Mouse (Mus musculus) limb, embryonic 11.5 days (tissue): ENCODE data around the gene Fam180a. TPM values are rescaled to one million over a fixed set of nuclear protein-coding genes. Genes with fewer than 3 reads are reported as not detected.

Experiments used
- ATAC-seq: fragments of 200-750 bp; cut with Nextera tagmentation; 2 replicates; pipeline ENCODE4 v1.8.0; 2017; ENCODE audit warnings: low read depth; ENCODE audit not compliant: insufficient number of reproducible peaks, low FRiP score, low TSS enrichment
- DNase-seq: peaks from one replicate; pipeline ENCODE4 v3.0.0-alpha.2; 2015; ENCODE audit warnings: low spot score
- H3K27ac ChIP-seq: fragments of 300-500 bp; sonication (generic); replicated peaks from 2 replicates; pipeline ENCODE4 v1.5.1; 2014; ENCODE audit warnings: low read depth, mild to moderate bottlenecking, low read length
- H3K27me3 ChIP-seq: fragments of 300-500 bp; sonication (generic); 2 replicates; pipeline ENCODE4 v1.6.1; 2014; ENCODE audit warnings: mild to moderate bottlenecking, low read length, mixed read lengths; ENCODE audit not compliant: control insufficient read depth, insufficient read depth
- H3K36me3 ChIP-seq: fragments of 300-500 bp; sonication (generic); 2 replicates; pipeline ENCODE4 v1.6.1; 2014; ENCODE audit warnings: mild to moderate bottlenecking, low read length, moderate library complexity, mixed read lengths; ENCODE audit not compliant: control insufficient read depth, insufficient read depth
- H3K4me1 ChIP-seq: fragments of 300-500 bp; sonication (generic); 2 replicates; pipeline ENCODE4 v1.6.1; 2014; ENCODE audit warnings: low read length, mixed read lengths; ENCODE audit not compliant: control insufficient read depth, insufficient read depth
- H3K4me2 ChIP-seq: fragments of 300-500 bp; sonication (generic); 2 replicates; pipeline ENCODE4 v1.6.1; 2014; ENCODE audit warnings: low read depth, mild to moderate bottlenecking, moderate library complexity; ENCODE audit not compliant: severe bottlenecking
- H3K4me3 ChIP-seq: fragments of 300-500 bp; sonication (generic); 2 replicates; pipeline ENCODE4 v1.5.1; 2014; ENCODE audit warnings: low read depth, low read length
- H3K9ac ChIP-seq: fragments of 300-500 bp; sonication (generic); 2 replicates; pipeline ENCODE4 v1.6.1; 2014; ENCODE audit warnings: mild to moderate bottlenecking, low read length
- H3K9me3 ChIP-seq: fragments of 300-500 bp; sonication (generic); 2 replicates; pipeline ENCODE4 v1.6.1; 2016; ENCODE audit warnings: low read length; ENCODE audit not compliant: control insufficient read depth
- WGBS: fragments of 180-500 bp; shearing (Covaris S2); extraction: QIAGEN DNeasy Blood & Tissue Kit; methylation state at CpG from one replicate; pipeline ENCODE4 v1.1.7; 2014; 5-methylcytosine and 5-hydroxymethylcytosine counted together
- polyA plus RNA-seq: library from polyadenylated mRNA; unstranded; fragments of >200 nt; fragmentation: Nextera tagmentation; extraction: Ambion mirVana; gene quantifications from 2 replicates; pipeline ENCODE4 v1.2.1, GENCODE M21; 2014

Fam180a gene
- polyA plus RNA-seq, 1 experiment from 2014 or later, result not detected

- ATAC-seq, result no peak
Observed at GRCm38 (mm10) chr6:35288114-35288761, 37.7 kb downstream of the Fam180a start.

DNA sequence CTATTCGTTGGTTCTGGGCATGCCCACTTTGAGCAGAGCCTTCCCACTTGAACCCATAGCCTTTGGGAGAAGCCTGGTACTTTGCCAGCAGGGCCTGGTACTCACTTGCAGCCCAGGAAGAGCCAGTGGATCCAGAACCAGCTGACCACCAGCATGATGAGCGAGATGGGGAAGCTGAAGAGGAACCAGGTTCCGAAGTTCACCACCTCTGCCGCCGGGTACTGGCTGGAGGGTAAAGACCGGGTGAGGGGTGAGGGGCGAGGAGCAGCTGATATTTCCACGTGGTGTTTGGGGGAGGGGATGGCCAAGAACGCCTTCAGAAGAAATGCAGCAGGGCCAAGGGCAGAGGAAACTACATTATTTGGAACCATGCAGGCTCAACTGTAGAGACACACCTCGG, 46.6 kb downstream of the Fam180a start:
- no peak for DNase-seq
- Histone ChIP-seq H3K9me3 (no peaks in the 10 kb centered on the region), H3K27me3 (no peaks in the 10 kb centered on the region), H3K36me3 (no peaks in the 10 kb centered on the region), H3K27ac (no peak overlapping the region), H3K4me1 (no peaks in the 10 kb centered on the region), H3K9ac (no peak overlapping the region), H3K4me3 (no peak overlapping the region), H3K4me2 (no peak overlapping the region)
- ATAC-seq, result no peak
- WGBS, result 83% methylated on average over 10 of the region's 10 CpGs

More at GRCm38 (mm10) chr6:35288114-35288761, 37.7 kb downstream of the Fam180a start:
- H3K4me1 ChIP-seq, result peaks cover 7% of the 10 kb centered on the region; the same call in 1 of the 2 replicates
- H3K9me3 ChIP-seq, result no peaks in the 10 kb centered on the region
- H3K27me3 ChIP-seq, result no peaks in the 10 kb centered on the region
- no peaks in the 10 kb centered on the region for H3K36me3 ChIP-seq
- 83% methylated on average over 11 of the region's 11 CpGs for WGBS
- no peak overlapping the region for H3K4me2 ChIP-seq
- no peak overlapping the region for H3K4me3 ChIP-seq
- no peak for DNase-seq
- no peak overlapping the region for H3K9ac ChIP-seq
- no peak overlapping the region for H3K27ac ChIP-seq

DNA sequence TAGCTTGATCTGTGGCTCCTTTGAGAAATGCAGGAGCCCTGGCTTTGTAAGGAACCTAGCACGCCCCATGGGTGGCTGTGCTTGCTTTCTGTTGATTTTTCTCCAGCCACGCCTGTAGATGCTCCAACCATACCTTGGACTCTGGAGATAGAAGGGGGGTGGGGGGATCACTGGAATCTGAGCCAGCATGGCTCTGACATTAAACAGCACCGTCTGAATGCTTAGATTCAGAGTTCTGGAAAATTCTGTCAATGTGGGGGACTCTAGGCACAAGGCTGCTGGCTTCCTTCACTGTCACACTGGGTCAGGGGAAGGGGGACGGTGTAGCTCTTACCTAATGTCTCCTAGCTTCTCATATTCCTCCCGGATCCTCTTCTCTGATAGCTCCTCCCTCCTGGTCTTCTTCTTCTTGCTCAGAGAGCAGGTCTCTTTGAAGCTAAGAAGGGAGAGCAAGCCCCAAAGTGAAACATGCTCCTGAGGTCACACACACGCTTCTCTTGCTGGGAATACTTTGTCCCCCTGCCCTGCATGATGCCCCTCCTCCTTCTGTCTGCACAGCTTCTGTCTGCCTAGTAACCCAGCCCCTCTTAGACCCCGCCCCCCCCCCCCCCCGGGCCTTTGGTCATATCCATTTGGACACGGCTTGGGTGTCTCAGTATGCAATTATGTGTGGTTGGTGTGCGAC, 47.9 kb downstream of the Fam180a start:
- no peak overlapping the region for H3K9ac ChIP-seq
- ATAC-seq (no peak), DNase-seq (no peak)
- H3K4me2 ChIP-seq, result no peak overlapping the region
- H3K4me1 ChIP-seq, result no peaks in the 10 kb centered on the region
- H3K9me3 ChIP-seq, result no peaks in the 10 kb centered on the region
- H3K27me3 ChIP-seq, result no peaks in the 10 kb centered on the region
- H3K4me3 ChIP-seq, result no peak overlapping the region
- H3K27ac ChIP-seq, result no peak overlapping the region
- WGBS, result 59% methylated on average over 10 of the region's 10 CpGs
- no peaks in the 10 kb centered on the region for H3K36me3 ChIP-seq

DNA sequence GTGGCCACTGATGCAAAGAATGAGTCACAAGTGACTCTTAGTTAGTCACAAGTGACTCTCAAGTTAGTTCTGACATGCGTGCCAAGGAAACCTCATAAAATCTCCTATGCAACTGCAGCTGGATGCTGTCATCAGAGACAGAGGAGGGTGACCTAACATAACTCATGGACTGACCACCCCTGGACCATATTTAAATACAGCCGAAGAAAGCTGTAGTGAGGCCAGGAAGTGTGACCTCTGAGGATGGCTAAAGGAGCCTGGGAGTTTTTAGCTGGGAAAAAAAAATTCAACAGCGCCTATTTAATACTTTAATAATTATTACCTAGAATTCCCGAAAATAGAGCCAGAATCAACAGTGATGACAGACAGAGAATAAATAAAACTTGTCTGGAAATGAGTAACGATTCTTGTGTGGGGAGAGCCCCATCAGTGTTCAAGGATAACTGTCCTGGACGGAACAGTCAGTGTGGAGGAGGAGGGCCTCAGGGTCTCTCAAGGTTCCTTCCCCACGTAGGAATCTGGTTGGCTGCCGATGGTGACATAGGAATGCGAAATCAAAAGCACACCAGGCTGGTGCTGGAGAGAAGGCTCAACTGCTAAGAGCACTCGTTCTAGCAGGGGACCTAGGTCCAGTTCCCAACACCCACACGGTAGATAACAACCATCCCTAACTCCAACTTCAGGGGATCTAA, 52.4 kb downstream of the Fam180a start:
- Histone ChIP-seq H3K9me3 (no peaks in the 10 kb centered on the region), H3K27ac (no peak overlapping the region), H3K36me3 (no peaks in the 10 kb centered on the region), H3K9ac (no peak overlapping the region), H3K4me2 (no peak overlapping the region), H3K4me3 (no peak overlapping the region), H3K4me1 (no peaks in the 10 kb centered on the region), H3K27me3 (no peaks in the 10 kb centered on the region)
- DNase-seq, result no peak
- ATAC-seq, result no peak
- WGBS, result 74% methylated on average over 11 of the region's 11 CpGs

DNA sequence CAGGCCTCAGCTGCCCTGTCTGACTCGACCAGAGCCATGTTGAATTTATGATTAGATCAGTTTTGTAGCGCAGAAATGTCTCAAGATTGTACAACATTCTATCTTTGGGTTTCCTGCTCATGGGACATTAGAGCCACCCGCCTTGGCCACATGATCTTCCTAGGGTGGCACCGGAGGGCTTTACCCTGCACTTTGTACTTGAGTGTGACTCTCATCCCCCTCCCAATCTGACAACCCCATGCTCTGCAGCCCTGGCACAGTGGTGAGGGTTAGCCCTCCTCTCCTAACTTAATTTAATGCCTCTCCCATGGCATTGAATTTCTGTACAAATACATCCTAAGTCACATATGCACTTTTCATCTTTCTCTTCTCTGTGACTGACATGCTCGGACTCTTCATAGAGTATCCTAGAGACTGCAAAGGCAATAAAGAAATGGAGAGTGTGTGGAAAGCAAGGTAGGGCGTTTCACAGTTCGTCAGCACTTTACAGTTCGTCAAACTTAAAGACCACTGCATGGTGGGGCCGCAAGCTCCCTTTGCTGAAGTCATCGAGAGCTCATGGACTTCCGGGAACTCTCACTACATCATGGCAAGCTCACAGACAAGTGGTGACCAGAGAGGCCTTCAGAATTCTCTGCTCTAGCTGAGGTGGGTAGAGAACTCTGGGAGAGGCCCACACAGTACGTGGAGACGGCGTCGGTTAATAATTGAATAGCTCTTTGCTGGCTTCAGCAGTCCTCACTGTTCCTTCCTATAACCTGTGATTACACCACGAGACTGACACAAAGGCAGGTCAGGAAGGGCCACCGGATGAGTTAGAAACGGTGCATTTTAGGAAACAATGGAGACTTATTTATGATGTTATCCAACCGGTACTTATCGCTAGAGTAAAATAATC, 53.8 kb downstream of the Fam180a start:
- no peak for ATAC-seq
- Histone ChIP-seq H3K36me3 (no peaks in the 10 kb centered on the region), H3K4me3 (no peak overlapping the region), H3K4me1 (no peaks in the 10 kb centered on the region), H3K9me3 (no peaks in the 10 kb centered on the region), H3K4me2 (no peak overlapping the region), H3K27ac (no peak overlapping the region), H3K27me3 (no peaks in the 10 kb centered on the region), H3K9ac (no peak overlapping the region)
- no peak for DNase-seq
- 89% methylated on average over 20 of the region's 20 CpGs for WGBS

DNA sequence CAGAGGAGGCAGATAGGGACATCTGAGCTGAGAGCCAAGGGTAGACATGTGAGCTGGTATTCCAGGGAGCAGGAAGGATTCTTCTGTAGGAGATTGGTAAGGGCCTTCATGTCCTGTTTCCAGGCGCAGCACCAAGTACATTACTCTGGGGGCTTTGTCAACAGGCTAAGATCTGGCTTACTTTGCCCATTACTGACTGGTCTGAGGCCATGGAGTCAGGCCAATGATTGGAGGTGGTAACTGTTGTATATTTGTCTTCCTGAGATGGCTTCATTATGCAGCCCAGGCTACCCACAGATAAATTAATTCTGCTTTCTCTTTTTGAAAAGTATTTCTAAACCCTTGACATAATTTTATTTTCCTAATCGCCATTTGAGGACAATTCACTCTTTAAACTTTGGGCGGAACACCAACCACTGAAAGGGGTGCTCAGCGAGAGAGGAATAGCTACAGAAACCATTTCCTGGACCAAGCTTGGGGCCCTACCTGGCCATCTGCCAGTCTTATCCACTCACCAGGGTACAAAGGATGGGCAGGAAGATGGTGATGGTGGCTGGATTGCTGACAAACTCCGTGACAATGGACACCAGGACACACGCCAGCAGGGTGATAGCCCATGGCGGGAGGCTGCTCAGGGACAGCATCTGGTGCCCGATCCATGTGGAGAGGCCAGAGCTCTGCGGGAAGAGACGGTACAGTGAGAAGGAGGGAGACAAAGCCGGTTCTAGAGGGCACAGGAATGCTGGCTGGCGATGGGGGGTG, 54.7 kb downstream of the Fam180a start:
- WGBS, result 90% methylated on average over 12 of the region's 12 CpGs
- H3K4me2 ChIP-seq, result no peak overlapping the region

GRCm38 (mm10) chr6:35269643-35270042, 56.3 kb downstream of the Fam180a start:
- 79% methylated on average over 13 of the region's 13 CpGs for WGBS
- Histone ChIP-seq H3K9ac (no peak overlapping the region), H3K4me3 (no peak overlapping the region), H3K4me1 (no peaks in the 10 kb centered on the region), H3K9me3 (no peaks in the 10 kb centered on the region), H3K4me2 (no peak overlapping the region), H3K27me3 (no peaks in the 10 kb centered on the region), H3K36me3 (no peaks in the 10 kb centered on the region), H3K27ac (no peak overlapping the region)
- DNase-seq, result no peak
- no peak for ATAC-seq

More for the DNA sequence above, 54.7 kb downstream of the Fam180a start:
- Histone ChIP-seq H3K4me1 (no peaks in the 10 kb centered on the region), H3K36me3 (no peaks in the 10 kb centered on the region), H3K27me3 (no peaks in the 10 kb centered on the region), H3K9me3 (no peaks in the 10 kb centered on the region), H3K9ac (no peak overlapping the region), H3K4me3 (no peak overlapping the region), H3K27ac (no peak overlapping the region)
- DNase-seq, result no peak
- ATAC-seq, result no peak
